Mouse (Mus musculus): ENCODE results near the gene Rara.

DNA sequence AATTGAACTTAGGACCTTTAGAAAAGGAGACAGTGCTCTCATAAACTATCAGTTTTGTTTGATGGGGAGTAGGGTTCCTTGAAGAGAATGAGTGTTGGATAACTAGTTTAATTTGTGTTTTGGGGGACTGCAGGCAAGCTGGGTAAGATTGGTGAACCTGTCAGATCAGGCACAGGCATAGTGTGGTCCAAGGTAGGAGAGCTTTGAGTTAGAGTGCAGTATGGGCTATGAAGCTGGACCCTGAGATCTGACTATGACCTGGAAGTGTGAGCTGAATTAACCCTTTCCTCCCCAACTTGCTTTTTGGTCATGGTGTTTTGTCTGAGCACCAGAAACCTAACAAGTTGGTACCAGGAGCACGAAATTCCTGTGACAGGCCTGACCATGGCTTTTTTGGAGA, 86.2 kb downstream of the Rara start:
- TF ChIP-seq CTCF (IDR thresholded peaks at IDR 0.05; ENCODE audit: control insufficient read depth, insufficient read depth, low read length) = no peak
- TF ChIP-seq POLR2A (IDR thresholded peaks at IDR 0.05; ENCODE audit: borderline replicate concordance, control insufficient read depth, low read depth, low read length) = no peak
